Mouse (Mus musculus): ENCODE data around the gene Mid1. TPM values are rescaled to one million over a fixed set of nuclear protein-coding genes. Genes with fewer than 3 reads are reported as not detected.
"Not testable (repeated sequence)": the region's sequence is repeated elsewhere in the genome, so short reads cannot be mapped to it uniquely, and the experiment has no call there.

Mid1 gene
- polyA plus RNA-seq, 1 experiment from 2014 or later = 1.5 TPM

DNA sequence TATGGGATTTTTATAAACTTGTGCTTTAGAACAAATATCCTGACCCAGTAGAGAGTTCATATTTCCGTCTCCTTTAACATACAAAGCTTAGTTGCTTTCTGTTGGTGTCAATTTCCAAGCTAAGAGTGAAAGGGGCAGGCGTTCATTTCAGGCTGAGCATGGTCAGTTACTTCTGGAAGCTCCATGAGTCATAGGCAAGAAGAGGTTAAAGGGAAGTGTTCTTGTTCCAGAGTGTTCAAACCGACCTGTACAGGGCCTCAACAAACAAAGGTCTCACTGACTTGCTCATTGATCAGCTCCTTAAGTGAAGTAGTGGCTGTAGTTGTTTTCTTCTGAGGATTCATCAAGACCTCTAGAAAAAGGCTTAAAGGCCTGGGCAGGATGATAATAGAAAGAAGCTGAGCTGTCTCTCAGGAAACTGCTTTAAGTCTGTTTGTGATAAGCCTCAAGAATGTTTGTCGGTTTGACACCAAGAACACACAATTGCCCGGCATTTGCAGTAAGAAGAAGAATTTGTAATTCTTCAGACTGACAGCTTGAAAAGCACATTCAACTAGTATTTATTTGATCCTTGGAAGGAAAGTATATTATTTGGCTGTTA is 252.2 kb downstream of the Mid1 start:
- no peak for TF ChIP-seq CTCF (IDR thresholded peaks at IDR 0.05; ENCODE audit: low read depth)
- no peak for TF ChIP-seq EP300 (optimal IDR thresholded peaks at IDR 0.05)
- no peaks in the 10 kb centered on the region for H3K36me3 ChIP-seq (ENCODE audit: control insufficient read depth, insufficient read depth, low read length)
- H3K4me1 ChIP-seq (replicated peaks; ENCODE audit: control insufficient read depth, insufficient read depth) = no peaks in the 10 kb centered on the region
- 39% methylated on average over 5 of the region's 5 CpGs for WGBS
- DNase-seq (ENCODE audit: low spot score) (peak; percentile 29), ATAC-seq (ENCODE audit: low FRiP score, low TSS enrichment) (peak; percentile 94)
- H3K27ac ChIP-seq (replicated peaks) = no peak overlapping the region
- H3K4me2 ChIP-seq (replicated peaks; ENCODE audit: low read depth) = no peak overlapping the region
- H3K9ac ChIP-seq (ENCODE audit: low read length) = no peak overlapping the region
- H3K9me3 ChIP-seq (ENCODE audit: control insufficient read depth, low read length) = no peaks in the 10 kb centered on the region
- no peak overlapping the region for H3K4me3 ChIP-seq (ENCODE audit: low read depth, low read length)
- no peaks in the 10 kb centered on the region for H3K27me3 ChIP-seq (ENCODE audit: control insufficient read depth, insufficient read depth, low read length)

DNA sequence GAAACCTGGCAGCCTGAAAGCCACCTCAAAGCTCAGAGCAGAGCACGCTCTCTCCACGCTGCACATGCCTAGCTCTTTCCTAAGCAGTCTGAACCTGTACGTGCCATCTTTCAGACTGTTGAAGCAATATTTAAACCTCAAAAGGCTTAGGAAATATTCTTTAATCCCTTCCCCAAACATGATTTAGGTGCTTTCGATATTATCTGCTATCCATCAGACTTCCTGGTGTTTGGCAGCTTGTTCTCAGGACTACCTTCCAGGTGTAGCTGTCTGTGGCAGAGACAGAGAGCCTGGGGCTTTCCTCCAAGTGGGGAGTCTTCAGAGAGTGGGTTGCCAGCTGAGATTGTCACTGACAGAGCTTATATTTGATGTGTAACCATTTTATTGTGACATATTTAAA is 255.5 kb downstream of the Mid1 start:
- H3K4me3 ChIP-seq (ENCODE audit: low read depth, low read length) = no peak overlapping the region
- WGBS = 55% methylated on average over 4 of the region's 4 CpGs
- no peaks in the 10 kb centered on the region for H3K4me1 ChIP-seq (replicated peaks; ENCODE audit: control insufficient read depth, insufficient read depth)
- no peak overlapping the region for H3K4me2 ChIP-seq (replicated peaks; ENCODE audit: low read depth)
- H3K36me3 ChIP-seq (ENCODE audit: control insufficient read depth, insufficient read depth, low read length) = no peaks in the 10 kb centered on the region
- no peaks in the 10 kb centered on the region for H3K27me3 ChIP-seq (ENCODE audit: control insufficient read depth, insufficient read depth, low read length)
- no peak overlapping the region for H3K9ac ChIP-seq (ENCODE audit: low read length)
- no peak for ATAC-seq (ENCODE audit: low FRiP score, low TSS enrichment)
- no peak overlapping the region for H3K27ac ChIP-seq (replicated peaks)
- no peak for TF ChIP-seq CTCF (IDR thresholded peaks at IDR 0.05; ENCODE audit: low read depth)
- no peak for DNase-seq (ENCODE audit: low spot score)
- no peaks in the 10 kb centered on the region for H3K9me3 ChIP-seq (ENCODE audit: control insufficient read depth, low read length)

DNA sequence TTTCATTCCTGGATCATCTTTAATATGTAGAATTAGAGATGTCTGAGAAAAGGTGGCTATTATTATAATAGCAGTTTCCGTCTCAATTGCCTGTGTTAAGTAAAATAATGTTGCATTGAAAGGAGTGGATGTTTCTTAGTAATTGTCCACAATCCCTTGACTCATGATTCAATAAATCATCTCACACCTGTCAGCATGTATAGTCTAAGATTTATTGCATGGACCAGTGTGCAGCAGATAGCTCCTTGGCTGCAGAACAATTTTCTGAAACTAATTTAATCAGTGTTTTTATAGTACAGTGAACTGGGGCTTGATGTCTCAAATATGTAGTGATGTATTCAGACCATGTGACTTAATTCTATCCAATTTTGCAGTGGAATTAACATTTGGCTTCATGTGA is 265.6 kb downstream of the Mid1 start:
- H3K27ac ChIP-seq (replicated peaks) = no peak overlapping the region
- H3K4me2 ChIP-seq (replicated peaks; ENCODE audit: low read depth) = no peak overlapping the region
- TF ChIP-seq CTCF (IDR thresholded peaks at IDR 0.05; ENCODE audit: low read depth) = no peak
- DNase-seq (ENCODE audit: low spot score) (no peak), ATAC-seq (ENCODE audit: low FRiP score, low TSS enrichment) (no peak)
- no peaks in the 10 kb centered on the region for H3K36me3 ChIP-seq (ENCODE audit: control insufficient read depth, insufficient read depth, low read length)
- no peak overlapping the region for H3K4me3 ChIP-seq (ENCODE audit: low read depth, low read length)
- no peaks in the 10 kb centered on the region for H3K9me3 ChIP-seq (ENCODE audit: control insufficient read depth, low read length)
- H3K4me1 ChIP-seq (replicated peaks; ENCODE audit: control insufficient read depth, insufficient read depth) = no peaks in the 10 kb centered on the region
- H3K27me3 ChIP-seq (ENCODE audit: control insufficient read depth, insufficient read depth, low read length) = no peaks in the 10 kb centered on the region
- H3K9ac ChIP-seq (ENCODE audit: low read length) = no peak overlapping the region
- WGBS = 55% methylated on average over 1 of the region's 1 CpGs

DNA sequence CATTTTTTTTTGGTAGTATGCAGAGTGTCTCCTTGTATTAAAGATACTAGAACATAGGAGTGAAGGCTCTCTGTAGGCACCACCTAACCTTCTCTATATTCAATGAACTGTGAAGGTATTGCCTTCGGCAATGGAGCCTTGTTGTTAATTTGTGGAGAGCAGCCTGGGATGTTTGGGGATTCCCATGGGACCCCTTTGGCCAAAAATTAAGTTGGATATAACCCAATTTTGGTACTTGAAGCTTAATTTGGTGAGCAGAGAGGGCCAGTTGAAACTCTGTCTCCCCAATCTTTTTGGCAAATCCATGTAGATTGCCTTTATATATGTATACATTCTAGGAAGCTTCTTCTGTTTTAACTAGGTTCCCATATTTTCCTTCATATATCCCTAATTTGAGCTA is 284.3 kb downstream of the Mid1 start:
- H3K27ac ChIP-seq (replicated peaks) = no peak overlapping the region
- H3K4me2 ChIP-seq (replicated peaks; ENCODE audit: low read depth) = no peak overlapping the region
- no peaks in the 10 kb centered on the region for H3K36me3 ChIP-seq (ENCODE audit: control insufficient read depth, insufficient read depth, low read length)
- no peaks in the 10 kb centered on the region for H3K9me3 ChIP-seq (ENCODE audit: control insufficient read depth, low read length)
- no peak for ATAC-seq (ENCODE audit: low FRiP score, low TSS enrichment)
- H3K4me3 ChIP-seq (ENCODE audit: low read depth, low read length) = no peak overlapping the region
- no peak overlapping the region for H3K9ac ChIP-seq (ENCODE audit: low read length)
- DNase-seq (ENCODE audit: low spot score) = no peak
- 80% methylated on average over 1 of the region's 1 CpGs for WGBS
- H3K27me3 ChIP-seq (ENCODE audit: control insufficient read depth, insufficient read depth, low read length) = no peaks in the 10 kb centered on the region
- TF ChIP-seq EP300 (optimal IDR thresholded peaks at IDR 0.05) (no peak), CTCF (IDR thresholded peaks at IDR 0.05; ENCODE audit: low read depth) (no peak)
- H3K4me1 ChIP-seq (replicated peaks; ENCODE audit: control insufficient read depth, insufficient read depth) = no peaks in the 10 kb centered on the region

DNA sequence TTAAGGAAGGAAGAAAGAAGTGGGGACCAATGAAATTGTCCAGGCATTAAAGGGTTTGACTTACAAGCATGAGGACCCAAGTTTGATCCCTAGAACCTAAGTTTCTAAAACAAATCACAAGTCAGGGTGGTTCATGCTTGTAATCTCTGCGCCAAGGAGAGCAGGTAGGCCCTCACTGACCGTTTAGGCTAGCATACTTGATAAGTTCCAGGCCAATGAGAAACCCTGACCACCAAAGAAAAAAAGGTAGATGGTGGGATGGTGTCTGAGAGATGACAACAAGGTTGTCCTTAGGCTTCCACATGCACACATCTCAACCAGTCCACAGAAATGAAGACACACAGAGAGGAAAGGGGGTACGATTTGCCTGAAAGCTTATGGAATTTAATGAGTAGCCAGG is 284.8 kb downstream of the Mid1 start:
- H3K36me3 ChIP-seq (ENCODE audit: control insufficient read depth, insufficient read depth, low read length); H3K4me3 ChIP-seq (ENCODE audit: low read depth, low read length); H3K27ac ChIP-seq (replicated peaks); H3K4me1 ChIP-seq (replicated peaks; ENCODE audit: control insufficient read depth, insufficient read depth); H3K4me2 ChIP-seq (replicated peaks; ENCODE audit: low read depth); H3K27me3 ChIP-seq (ENCODE audit: control insufficient read depth, insufficient read depth, low read length); ATAC-seq (ENCODE audit: low FRiP score, low TSS enrichment); H3K9me3 ChIP-seq (ENCODE audit: control insufficient read depth, low read length); H3K9ac ChIP-seq (ENCODE audit: low read length): not testable (repeated sequence)
- peak; percentile 14 for DNase-seq (ENCODE audit: low spot score)
- 80% methylated on average over 3 of the region's 3 CpGs for WGBS

DNA sequence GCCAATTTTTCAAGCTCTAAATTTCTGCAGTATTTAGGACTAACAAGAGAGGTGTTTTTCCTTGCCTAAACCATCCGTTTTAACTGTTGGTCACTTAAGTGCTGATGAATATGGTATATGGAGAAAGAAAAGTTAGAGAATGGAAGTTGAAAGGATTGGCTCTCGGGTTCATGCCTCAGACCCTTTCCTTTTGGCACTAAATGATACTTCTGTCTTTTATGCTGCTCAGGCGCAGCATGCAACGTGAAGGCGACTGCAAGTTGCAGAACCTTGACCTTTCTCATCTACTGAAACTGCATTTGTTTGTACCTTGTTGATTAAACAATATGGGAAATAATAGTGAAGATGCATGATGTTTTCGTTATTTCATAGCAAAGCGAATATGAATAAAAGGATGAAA is 285.5 kb downstream of the Mid1 start:
- H3K9ac ChIP-seq (ENCODE audit: low read length); H3K36me3 ChIP-seq (ENCODE audit: control insufficient read depth, insufficient read depth, low read length); ATAC-seq (ENCODE audit: low FRiP score, low TSS enrichment); H3K4me3 ChIP-seq (ENCODE audit: low read depth, low read length); H3K4me2 ChIP-seq (replicated peaks; ENCODE audit: low read depth); DNase-seq (ENCODE audit: low spot score); H3K27ac ChIP-seq (replicated peaks); H3K4me1 ChIP-seq (replicated peaks; ENCODE audit: control insufficient read depth, insufficient read depth); H3K27me3 ChIP-seq (ENCODE audit: control insufficient read depth, insufficient read depth, low read length); H3K9me3 ChIP-seq (ENCODE audit: control insufficient read depth, low read length): not testable (repeated sequence)
- 82% methylated on average over 7 of the region's 7 CpGs for WGBS

DNA sequence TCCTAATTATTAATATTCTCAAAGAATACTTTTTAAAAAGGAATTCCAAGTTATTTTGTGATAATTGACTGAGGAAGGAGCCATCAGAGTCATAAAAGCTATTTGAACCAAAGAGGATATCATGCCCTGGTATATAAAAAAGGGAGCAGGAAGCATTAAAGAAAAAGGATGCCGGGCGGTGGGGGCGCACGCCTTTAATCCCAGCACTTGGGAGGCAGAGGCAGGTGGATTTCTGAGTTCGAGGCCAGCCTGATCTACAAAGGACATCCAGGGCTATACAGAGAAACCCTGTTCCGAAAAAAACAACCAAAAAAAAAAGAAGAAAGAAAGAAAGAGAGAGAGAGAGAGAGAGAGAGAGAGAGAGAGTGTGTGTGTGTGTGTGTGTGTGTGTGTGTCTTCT is 286.6 kb downstream of the Mid1 start:
- not testable (repeated sequence) for H3K27me3 ChIP-seq (ENCODE audit: control insufficient read depth, insufficient read depth, low read length); ATAC-seq (ENCODE audit: low FRiP score, low TSS enrichment); H3K36me3 ChIP-seq (ENCODE audit: control insufficient read depth, insufficient read depth, low read length); H3K27ac ChIP-seq (replicated peaks); H3K4me3 ChIP-seq (ENCODE audit: low read depth, low read length); H3K9ac ChIP-seq (ENCODE audit: low read length); DNase-seq (ENCODE audit: low spot score); H3K4me1 ChIP-seq (replicated peaks; ENCODE audit: control insufficient read depth, insufficient read depth); H3K9me3 ChIP-seq (ENCODE audit: control insufficient read depth, low read length); H3K4me2 ChIP-seq (replicated peaks; ENCODE audit: low read depth)
- WGBS = 85% methylated on average over 6 of the region's 6 CpGs

DNA sequence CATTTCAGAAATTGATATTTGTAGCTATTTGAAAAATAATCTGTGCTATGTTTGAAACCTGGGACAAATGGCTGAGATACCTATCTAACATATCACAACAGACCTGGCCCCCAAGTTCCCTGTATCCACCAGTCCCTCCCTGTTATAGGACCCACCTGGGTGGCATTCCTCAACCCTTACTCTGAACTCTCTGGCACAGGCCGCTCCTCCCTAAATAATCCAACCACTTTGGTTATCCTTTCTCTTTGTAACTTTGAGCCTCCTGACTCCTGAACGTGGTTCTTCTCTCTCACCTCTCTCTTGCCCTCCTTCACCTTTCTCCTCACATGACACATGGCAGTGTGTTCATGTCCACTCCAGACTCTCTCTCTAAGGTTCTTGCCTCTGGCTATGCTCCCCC is 287.1 kb downstream of the Mid1 start:
- not testable (repeated sequence) for H3K4me2 ChIP-seq (replicated peaks; ENCODE audit: low read depth); H3K4me3 ChIP-seq (ENCODE audit: low read depth, low read length); H3K9ac ChIP-seq (ENCODE audit: low read length); ATAC-seq (ENCODE audit: low FRiP score, low TSS enrichment); H3K27ac ChIP-seq (replicated peaks); H3K9me3 ChIP-seq (ENCODE audit: control insufficient read depth, low read length); H3K4me1 ChIP-seq (replicated peaks; ENCODE audit: control insufficient read depth, insufficient read depth); H3K36me3 ChIP-seq (ENCODE audit: control insufficient read depth, insufficient read depth, low read length); H3K27me3 ChIP-seq (ENCODE audit: control insufficient read depth, insufficient read depth, low read length)
- WGBS = 63% methylated on average over 2 of the region's 2 CpGs
- DNase-seq (ENCODE audit: low spot score) = peak; percentile 22

DNA sequence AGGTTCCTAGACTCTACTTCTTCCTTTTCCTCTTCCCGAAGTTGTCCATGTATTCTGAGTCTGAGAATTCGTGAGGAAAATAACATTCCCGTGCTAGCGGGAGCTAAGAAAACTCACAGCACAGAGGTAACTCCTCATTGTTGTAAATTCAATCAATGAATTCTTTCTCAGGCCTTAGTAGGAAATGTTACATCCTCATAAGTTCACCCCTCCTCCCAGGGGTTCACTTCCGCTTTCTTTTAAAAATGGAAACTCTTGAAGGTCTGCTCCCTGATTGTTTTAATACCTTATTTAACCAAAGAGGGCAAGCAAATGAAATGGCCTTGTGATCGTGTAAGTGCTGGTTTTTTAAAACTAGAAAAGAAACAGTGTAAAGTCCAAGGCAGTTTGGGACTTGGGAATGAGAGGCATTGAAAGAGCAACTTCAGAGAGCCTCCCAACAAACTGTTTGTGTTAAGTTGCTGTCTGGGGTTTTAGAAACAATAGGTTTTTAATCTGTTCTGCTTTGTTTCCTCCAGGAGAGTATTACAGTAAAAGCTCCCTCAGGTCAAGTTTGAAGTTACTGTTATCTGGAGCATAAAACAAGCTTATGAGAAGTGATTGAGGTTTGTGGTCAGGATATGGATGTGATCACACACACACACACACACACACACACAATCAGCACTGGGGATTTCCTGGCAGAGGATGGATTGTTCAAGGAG is 287.9 kb downstream of the Mid1 start:
- not testable (repeated sequence) for ATAC-seq (ENCODE audit: low FRiP score, low TSS enrichment); H3K9me3 ChIP-seq (ENCODE audit: control insufficient read depth, low read length); H3K27me3 ChIP-seq (ENCODE audit: control insufficient read depth, insufficient read depth, low read length); H3K36me3 ChIP-seq (ENCODE audit: control insufficient read depth, insufficient read depth, low read length); H3K4me2 ChIP-seq (replicated peaks; ENCODE audit: low read depth); H3K4me1 ChIP-seq (replicated peaks; ENCODE audit: control insufficient read depth, insufficient read depth); H3K27ac ChIP-seq (replicated peaks); DNase-seq (ENCODE audit: low spot score); H3K9ac ChIP-seq (ENCODE audit: low read length); H3K4me3 ChIP-seq (ENCODE audit: low read depth, low read length)
- WGBS = 67% methylated on average over 6 of the region's 6 CpGs

Measured in stomach, postnatal 0 days (tissue).